Mouse (Mus musculus): ENCODE measurements around the gene Map3k5. TPM values are rescaled to one million over a fixed set of nuclear protein-coding genes. Genes with fewer than 3 reads are reported as not detected.
"Not testable (repeated sequence)": the region's sequence is repeated elsewhere in the genome, so short reads cannot be mapped to it uniquely, and the experiment has no call there.

Gene Map3k5
- polyA plus RNA-seq, 1 experiment: 2.2 TPM

DNA sequence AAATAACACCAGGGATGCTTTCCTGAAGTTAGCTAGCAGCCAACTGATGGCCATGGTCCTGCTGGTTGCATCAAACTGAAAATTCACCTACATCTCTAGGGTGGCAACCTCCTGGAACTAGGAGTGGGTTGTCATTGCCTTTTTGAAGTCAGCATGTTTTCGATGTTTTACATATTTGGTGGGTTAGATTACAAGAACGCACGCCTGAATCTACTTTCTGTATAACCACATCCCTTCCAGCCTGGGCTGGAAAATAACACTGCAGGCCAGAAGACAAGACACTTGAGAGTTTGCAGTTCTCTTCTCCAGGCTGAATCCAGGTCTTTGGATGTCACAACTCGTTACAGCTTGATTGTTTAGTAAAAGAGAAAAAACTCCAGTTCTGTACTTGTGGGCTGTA lies 28.5 kb downstream of the Map3k5 start:
- Histone ChIP-seq H3K36me3 (ENCODE audit: control insufficient read depth, insufficient read depth, low read length) (no peaks in the 10 kb centered on the region), H3K4me1 (ENCODE audit: control insufficient read depth, insufficient read depth, insufficient read length, low read length) (peaks cover under 1% of the 10 kb centered on the region), H3K27ac (ENCODE audit: insufficient read depth, low read depth, low read length) (no peak overlapping the region), H3K27me3 (ENCODE audit: control insufficient read depth, insufficient read depth, low read length) (no peaks in the 10 kb centered on the region), H3K4me3 (ENCODE audit: low read depth, low read length) (no peak overlapping the region)
- no peak for TF ChIP-seq POLR2A (IDR thresholded peaks at IDR 0.05; ENCODE audit: low read depth, low read length)
- TF ChIP-seq CTCF (IDR thresholded peaks at IDR 0.05; ENCODE audit: extremely low read depth, insufficient read length, insufficient replicate concordance, low read depth, low read length): no peak
- 64% methylated on average over 4 of the region's 4 CpGs for WGBS

DNA sequence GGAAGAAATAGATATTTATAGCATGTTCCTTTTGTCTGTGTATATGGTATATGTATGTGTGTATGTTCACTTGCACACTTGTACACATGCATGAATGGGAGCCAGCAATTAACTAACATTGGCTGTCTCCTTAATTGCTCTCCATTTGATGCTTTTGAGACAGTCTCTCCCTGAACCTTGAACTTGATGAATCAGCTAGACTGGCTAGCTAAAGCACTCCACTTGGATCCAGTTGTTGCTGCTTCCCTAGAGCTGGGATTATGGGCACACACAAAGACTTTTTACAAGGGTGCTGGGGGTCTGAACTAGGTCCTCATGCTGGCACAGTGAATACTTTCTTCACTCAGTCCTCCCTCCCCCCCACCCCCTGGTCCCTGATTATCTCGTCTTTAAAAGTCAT lies 28.9 kb downstream of the Map3k5 start:
- Histone ChIP-seq H3K27me3 (ENCODE audit: control insufficient read depth, insufficient read depth, low read length) (no peaks in the 10 kb centered on the region), H3K4me3 (ENCODE audit: low read depth, low read length) (no peak overlapping the region), H3K4me1 (ENCODE audit: control insufficient read depth, insufficient read depth, insufficient read length, low read length) (no peaks in the 10 kb centered on the region; the same call in none of the 2 replicates), H3K36me3 (ENCODE audit: control insufficient read depth, insufficient read depth, low read length) (no peaks in the 10 kb centered on the region), H3K27ac (ENCODE audit: insufficient read depth, low read depth, low read length) (no peak overlapping the region)
- no peak for TF ChIP-seq CTCF (IDR thresholded peaks at IDR 0.05; ENCODE audit: extremely low read depth, insufficient read length, insufficient replicate concordance, low read depth, low read length)
- no peak for TF ChIP-seq POLR2A (IDR thresholded peaks at IDR 0.05; ENCODE audit: low read depth, low read length)
- WGBS: 66% methylated on average over 1 of the region's 1 CpGs

DNA sequence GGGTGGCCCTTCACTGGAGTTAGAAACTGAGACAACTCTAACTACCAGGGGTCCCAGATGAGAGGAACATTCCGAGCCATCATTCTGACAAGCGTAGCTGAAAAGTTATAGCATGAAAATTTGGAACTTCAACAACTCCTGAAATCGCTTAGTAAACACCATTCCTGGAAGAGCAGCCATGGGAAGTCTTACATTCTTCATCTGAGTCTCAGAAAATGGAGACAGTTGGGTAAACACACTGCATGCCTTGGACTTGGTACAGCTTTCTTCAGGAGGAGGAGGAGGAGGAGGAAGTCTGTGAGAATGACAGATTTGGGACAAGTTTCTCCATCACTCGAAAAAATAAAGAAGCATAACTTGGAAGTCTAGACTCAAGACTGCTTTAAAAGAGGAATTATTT lies 29.8 kb downstream of the Map3k5 start:
- Histone ChIP-seq H3K4me1 (ENCODE audit: control insufficient read depth, insufficient read depth, insufficient read length, low read length) (no peaks in the 10 kb centered on the region; the same call in none of the 2 replicates), H3K36me3 (ENCODE audit: control insufficient read depth, insufficient read depth, low read length) (no peaks in the 10 kb centered on the region), H3K27me3 (ENCODE audit: control insufficient read depth, insufficient read depth, low read length) (no peaks in the 10 kb centered on the region), H3K4me3 (ENCODE audit: low read depth, low read length) (no peak overlapping the region), H3K27ac (ENCODE audit: insufficient read depth, low read depth, low read length) (no peak overlapping the region)
- 66% methylated on average over 4 of the region's 4 CpGs for WGBS
- no peak for TF ChIP-seq CTCF (IDR thresholded peaks at IDR 0.05; ENCODE audit: extremely low read depth, insufficient read length, insufficient replicate concordance, low read depth, low read length)
- TF ChIP-seq POLR2A (IDR thresholded peaks at IDR 0.05; ENCODE audit: low read depth, low read length): no peak

DNA sequence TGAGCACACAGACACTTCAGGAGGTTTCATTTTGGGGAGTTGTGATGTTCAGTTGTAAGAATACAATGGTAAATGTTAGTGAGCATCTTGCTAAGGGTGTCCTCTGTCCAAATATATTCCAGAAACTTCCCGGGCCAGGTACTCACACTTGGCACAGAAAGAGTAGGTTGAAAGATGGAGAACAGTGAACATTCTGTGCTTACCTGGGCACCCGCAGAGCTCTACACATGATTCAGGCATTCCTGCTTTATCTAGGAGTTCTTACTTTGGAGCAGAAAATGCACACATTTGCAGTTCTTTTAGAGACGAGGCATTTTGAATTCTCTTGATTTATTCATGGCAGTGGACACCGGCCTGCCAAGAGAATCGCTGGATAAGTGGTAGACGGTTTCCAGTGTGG lies 32.3 kb downstream of the Map3k5 start:
- Histone ChIP-seq H3K36me3 (ENCODE audit: control insufficient read depth, insufficient read depth, low read length) (no peaks in the 10 kb centered on the region), H3K27ac (ENCODE audit: insufficient read depth, low read depth, low read length) (no peak overlapping the region), H3K4me1 (ENCODE audit: control insufficient read depth, insufficient read depth, insufficient read length, low read length) (no peaks in the 10 kb centered on the region; the same call in none of the 2 replicates), H3K4me3 (ENCODE audit: low read depth, low read length) (no peak overlapping the region), H3K27me3 (ENCODE audit: control insufficient read depth, insufficient read depth, low read length) (no peaks in the 10 kb centered on the region)
- WGBS: 80% methylated on average over 6 of the region's 6 CpGs
- TF ChIP-seq POLR2A (IDR thresholded peaks at IDR 0.05; ENCODE audit: low read depth, low read length): no peak
- no peak for TF ChIP-seq CTCF (IDR thresholded peaks at IDR 0.05; ENCODE audit: extremely low read depth, insufficient read length, insufficient replicate concordance, low read depth, low read length)

GRCm38 (mm10) chr10:19968445-19968844 lies 34.2 kb downstream of the Map3k5 start:
- no peak for TF ChIP-seq CTCF (IDR thresholded peaks at IDR 0.05; ENCODE audit: extremely low read depth, insufficient read length, insufficient replicate concordance, low read depth, low read length)
- no peak for TF ChIP-seq POLR2A (IDR thresholded peaks at IDR 0.05; ENCODE audit: low read depth, low read length)
- Histone ChIP-seq H3K4me3 (ENCODE audit: low read depth, low read length) (no peak overlapping the region), H3K27ac (ENCODE audit: insufficient read depth, low read depth, low read length) (no peak overlapping the region), H3K36me3 (ENCODE audit: control insufficient read depth, insufficient read depth, low read length) (no peaks in the 10 kb centered on the region), H3K27me3 (ENCODE audit: control insufficient read depth, insufficient read depth, low read length) (no peaks in the 10 kb centered on the region), H3K4me1 (ENCODE audit: control insufficient read depth, insufficient read depth, insufficient read length, low read length) (no peaks in the 10 kb centered on the region; the same call in 1 of the 2 replicates)
- WGBS: 85% methylated on average over 8 of the region's 8 CpGs

DNA sequence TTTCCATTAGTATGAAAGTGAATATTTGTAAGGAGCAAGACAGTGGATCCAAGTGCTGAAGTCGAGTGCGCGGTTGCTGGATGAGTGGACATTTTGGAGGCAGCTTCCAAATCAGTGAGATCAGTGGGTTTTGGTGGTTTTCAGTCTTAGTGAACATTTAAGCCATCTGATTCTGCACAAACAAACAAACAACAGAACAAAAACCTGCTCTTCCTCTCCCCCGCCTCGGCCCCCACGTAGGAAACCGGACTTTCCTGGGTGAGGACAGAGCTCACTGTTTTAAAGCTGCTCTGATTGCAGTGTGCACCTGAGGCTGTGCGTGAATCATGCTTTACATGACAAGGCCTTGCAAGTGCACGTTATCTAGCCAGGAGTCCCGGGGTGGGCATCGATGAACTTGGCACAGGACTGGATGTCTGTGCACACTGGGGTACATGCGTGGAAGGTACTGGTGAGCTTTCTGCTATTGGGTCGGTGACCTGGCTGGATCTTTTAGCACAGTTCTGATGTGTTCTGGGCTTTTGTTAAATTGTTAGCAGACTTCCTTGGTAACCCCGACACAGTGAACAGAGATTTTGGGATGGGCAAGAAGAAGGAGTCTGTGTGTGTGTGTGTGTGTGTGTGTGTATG lies 35.7 kb downstream of the Map3k5 start:
- Histone ChIP-seq H3K4me1 (ENCODE audit: control insufficient read depth, insufficient read depth, insufficient read length, low read length) (no peaks in the 10 kb centered on the region), H3K27ac (ENCODE audit: insufficient read depth, low read depth, low read length) (no peak overlapping the region), H3K27me3 (ENCODE audit: control insufficient read depth, insufficient read depth, low read length) (no peaks in the 10 kb centered on the region), H3K4me3 (ENCODE audit: low read depth, low read length) (no peak overlapping the region), H3K36me3 (ENCODE audit: control insufficient read depth, insufficient read depth, low read length) (no peaks in the 10 kb centered on the region)
- 85% methylated on average over 14 of the region's 14 CpGs for WGBS
- TF ChIP-seq CTCF (IDR thresholded peaks at IDR 0.05; ENCODE audit: extremely low read depth, insufficient read length, insufficient replicate concordance, low read depth, low read length) (no peak), POLR2A (IDR thresholded peaks at IDR 0.05; ENCODE audit: low read depth, low read length) (no peak)

DNA sequence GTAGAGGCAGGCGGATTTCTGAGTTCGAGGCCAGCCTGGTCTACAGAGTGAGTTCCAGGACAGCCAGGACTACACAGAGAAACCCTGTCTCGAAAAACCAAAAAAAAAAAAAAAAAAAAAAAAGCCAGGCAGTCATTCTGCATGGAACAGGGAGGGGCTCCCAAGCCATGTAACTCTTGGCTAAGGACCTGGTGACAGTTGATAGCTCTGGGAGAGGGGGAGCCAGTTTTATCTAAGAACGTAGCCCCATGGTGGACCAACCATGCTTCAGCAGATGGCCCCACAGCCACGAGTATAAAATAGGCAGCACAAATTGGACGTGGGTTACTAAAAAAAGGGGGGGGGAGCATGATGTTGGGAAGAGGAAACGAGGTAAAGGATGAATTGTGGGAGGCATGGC lies 37.2 kb downstream of the Map3k5 start:
- not testable (repeated sequence) for H3K36me3 ChIP-seq (ENCODE audit: control insufficient read depth, insufficient read depth, low read length)

More for the DNA sequence above, 37.2 kb downstream of the Map3k5 start:
- not testable (repeated sequence) for H3K4me3 ChIP-seq (ENCODE audit: low read depth, low read length); H3K27me3 ChIP-seq (ENCODE audit: control insufficient read depth, insufficient read depth, low read length); H3K27ac ChIP-seq (ENCODE audit: insufficient read depth, low read depth, low read length); H3K4me1 ChIP-seq (ENCODE audit: control insufficient read depth, insufficient read depth, insufficient read length, low read length)
- 87% methylated on average over 6 of the region's 7 CpGs for WGBS
